Mouse (Mus musculus): ENCODE data around the gene Pde11a.

- TF ChIP-seq POLR2A (IDR thresholded peaks at IDR 0.05; ENCODE audit: insufficient read length, low read depth) (no peak), USF1 (IDR thresholded peaks at IDR 0.05; ENCODE audit: low read depth) (no peak), POLR2AphosphoS2 (IDR thresholded peaks at IDR 0.05; ENCODE audit: insufficient read length, low read depth) (no peak), TCF12 (IDR thresholded peaks at IDR 0.05; ENCODE audit: insufficient read depth, poor library complexity, severe bottlenecking) (no peak)
Observed at GRCm38 (mm10) chr2:76101889-76102602, 236.5 kb downstream of the Pde11a start.
